Mouse (Mus musculus): ENCODE results near the gene Tmem210. TPM values are rescaled to one million over a fixed set of nuclear protein-coding genes. Genes with fewer than 3 reads are reported as not detected.
"Not testable (repeated sequence)": the region's sequence is repeated elsewhere in the genome, so short reads cannot be mapped to it uniquely, and the experiment has no call there.

Gene Tmem210
- polyA plus RNA-seq, 1 experiment from 2014 or later, result not detected

- H3K4me2 ChIP-seq (ENCODE audit: low read length), result no peak within 1 kb of the TSS
- DNase-seq (ENCODE audit: low spot score) (no peak), ATAC-seq (no peak)
- no peak within 1 kb of the TSS for H3K9ac ChIP-seq (ENCODE audit: low read length)
- no peaks in the 10 kb centered on the region for H3K9me3 ChIP-seq (replicated peaks; ENCODE audit: control insufficient read depth, low read length)
- H3K4me1 ChIP-seq (ENCODE audit: control insufficient read depth, insufficient read depth, low read length), result peaks cover 7% of the 10 kb centered on the region
- no peaks in the 10 kb centered on the region for H3K27me3 ChIP-seq (replicated peaks; ENCODE audit: control insufficient read depth, insufficient read depth, low read length)
- no peak within 1 kb of the TSS for H3K27ac ChIP-seq (ENCODE audit: low read depth, low read length)
- H3K4me3 ChIP-seq (ENCODE audit: low read depth, low read length), result no peak within 1 kb of the TSS
- WGBS, result 90% methylated on average over 10 of the region's 10 CpGs
- peaks cover 66% of the 10 kb centered on the region for H3K36me3 ChIP-seq (ENCODE audit: control insufficient read depth, insufficient read depth, low read length)
Observed at GRCm38 (mm10) chr2:25246183-25247072, 41.5 kb upstream of the Tmem210 start, which contains the start of gene AL732309.1. TSS of gene AL732309.1 (minus strand) at chr2:25246863.

DNA sequence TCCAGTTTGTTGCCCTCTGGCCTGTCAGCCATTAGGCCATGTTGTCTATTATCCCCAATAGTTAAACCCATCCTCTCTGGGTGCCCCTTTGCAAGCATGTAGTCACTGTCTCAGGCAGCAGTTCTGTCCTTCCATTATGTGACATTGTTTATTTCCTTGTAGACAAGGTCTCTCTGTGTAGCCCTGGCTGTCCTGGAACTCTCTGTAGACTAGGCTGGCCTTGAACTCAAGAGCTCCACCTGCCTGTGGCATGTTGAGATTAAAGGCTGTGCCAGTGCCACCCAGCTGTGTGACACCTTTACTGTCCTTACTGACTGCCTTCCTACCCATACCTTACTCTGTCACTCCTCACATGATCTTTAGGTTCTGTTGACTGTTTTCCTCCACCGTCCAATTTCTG is 35.6 kb upstream of the Tmem210 start:
- ATAC-seq (no peak), DNase-seq (ENCODE audit: low spot score) (no peak)
- H3K4me1 ChIP-seq (ENCODE audit: control insufficient read depth, insufficient read depth, low read length), result peaks cover 12% of the 10 kb centered on the region
- no peak overlapping the region for H3K9ac ChIP-seq (ENCODE audit: low read length)
- no peak overlapping the region for H3K4me3 ChIP-seq (ENCODE audit: low read depth, low read length)
- no peak overlapping the region for H3K4me2 ChIP-seq (ENCODE audit: low read length)
- H3K9me3 ChIP-seq (replicated peaks; ENCODE audit: control insufficient read depth, low read length), result no peaks in the 10 kb centered on the region
- WGBS, result 90% methylated on average over 1 of the region's 1 CpGs
- peaks cover 51% of the 10 kb centered on the region for H3K36me3 ChIP-seq (ENCODE audit: control insufficient read depth, insufficient read depth, low read length)
- H3K27me3 ChIP-seq (replicated peaks; ENCODE audit: control insufficient read depth, insufficient read depth, low read length), result no peaks in the 10 kb centered on the region
- H3K27ac ChIP-seq (ENCODE audit: low read depth, low read length), result no peak overlapping the region

- H3K27me3 ChIP-seq (replicated peaks; ENCODE audit: control insufficient read depth, insufficient read depth, low read length), result no peaks in the 10 kb centered on the region
- peaks cover 12% of the 10 kb centered on the region for H3K4me1 ChIP-seq (ENCODE audit: control insufficient read depth, insufficient read depth, low read length)
- H3K27ac ChIP-seq (ENCODE audit: low read depth, low read length), result peak within 1 kb of the TSS; percentile 70
- no peaks in the 10 kb centered on the region for H3K9me3 ChIP-seq (replicated peaks; ENCODE audit: control insufficient read depth, low read length)
- DNase-seq (ENCODE audit: low spot score) (peak; percentile 95), ATAC-seq (peak; percentile 94)
- WGBS, result under 1% methylated on average over 38 of the region's 39 CpGs
- peak within 1 kb of the TSS; percentile 97 for H3K4me3 ChIP-seq (ENCODE audit: low read depth, low read length)
- peaks cover 21% of the 10 kb centered on the region for H3K36me3 ChIP-seq (ENCODE audit: control insufficient read depth, insufficient read depth, low read length)
- H3K4me2 ChIP-seq (ENCODE audit: low read length), result peak within 1 kb of the TSS; percentile 96
- peak within 1 kb of the TSS; percentile 86 for H3K9ac ChIP-seq (ENCODE audit: low read length)
Observed at GRCm38 (mm10) chr2:25255284-25255779, 32.6 kb upstream of the Tmem210 start, which contains the start of gene Tmem203. TSS of gene Tmem203 (plus strand) at chr2:25255439.

DNA sequence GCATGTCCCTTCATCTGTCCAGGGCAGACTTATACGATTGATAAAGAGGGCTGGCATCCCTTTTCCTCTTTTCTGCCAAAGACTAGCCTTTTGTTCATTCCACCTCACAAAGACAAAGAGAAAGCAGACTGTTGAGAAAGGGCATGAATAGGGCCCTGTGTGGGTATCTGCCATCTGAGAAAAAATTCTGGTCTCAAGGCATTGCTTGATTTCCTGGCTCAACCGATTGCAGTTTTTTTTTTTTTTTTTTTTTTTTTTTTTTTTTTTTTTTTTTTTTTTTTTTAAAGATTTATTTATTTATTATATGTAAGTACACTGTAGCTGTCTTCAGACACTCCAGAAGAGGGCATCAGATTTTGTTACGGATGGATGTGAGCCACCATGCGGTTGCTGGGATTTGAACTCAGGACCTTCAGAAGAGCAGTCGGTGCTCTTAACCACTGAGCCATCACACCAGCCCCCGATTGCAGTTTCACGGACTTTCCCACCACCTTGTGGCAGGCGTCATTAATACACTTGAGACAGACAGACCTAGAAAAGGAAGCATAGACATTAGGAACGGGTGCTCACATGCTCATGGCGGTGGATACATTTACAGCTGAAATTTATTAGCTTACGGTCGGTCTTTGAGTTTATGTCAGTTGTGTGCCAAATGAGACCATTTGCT is 31.4 kb upstream of the Tmem210 start:
- 49% methylated on average over 11 of the region's 12 CpGs for WGBS
- peak overlapping the region; percentile 97 for H3K4me3 ChIP-seq (ENCODE audit: low read depth, low read length)
- H3K27me3 ChIP-seq (replicated peaks; ENCODE audit: control insufficient read depth, insufficient read depth, low read length); H3K27ac ChIP-seq (ENCODE audit: low read depth, low read length); H3K9me3 ChIP-seq (replicated peaks; ENCODE audit: control insufficient read depth, low read length); ATAC-seq; DNase-seq (ENCODE audit: low spot score): not testable (repeated sequence)
- H3K9ac ChIP-seq (ENCODE audit: low read length), result peak overlapping the region; percentile 86; the same call in 1 of the 2 replicates
- H3K36me3 ChIP-seq (ENCODE audit: control insufficient read depth, insufficient read depth, low read length), result peaks cover 11% of the 10 kb centered on the region
- H3K4me2 ChIP-seq (ENCODE audit: low read length), result peak overlapping the region; percentile 96
- H3K4me1 ChIP-seq (ENCODE audit: control insufficient read depth, insufficient read depth, low read length), result peaks cover 12% of the 10 kb centered on the region

GRCm38 (mm10) chr2:25257250-25257649 is 30.7 kb upstream of the Tmem210 start:
- H3K9ac ChIP-seq (ENCODE audit: low read length); H3K27me3 ChIP-seq (replicated peaks; ENCODE audit: control insufficient read depth, insufficient read depth, low read length); H3K4me3 ChIP-seq (ENCODE audit: low read depth, low read length); H3K4me2 ChIP-seq (ENCODE audit: low read length); H3K27ac ChIP-seq (ENCODE audit: low read depth, low read length); ATAC-seq; DNase-seq (ENCODE audit: low spot score); H3K36me3 ChIP-seq (ENCODE audit: control insufficient read depth, insufficient read depth, low read length); H3K9me3 ChIP-seq (replicated peaks; ENCODE audit: control insufficient read depth, low read length): not testable (repeated sequence)
- H3K4me1 ChIP-seq (ENCODE audit: control insufficient read depth, insufficient read depth, low read length), result peaks cover 15% of the 10 kb centered on the region
- WGBS, result 89% methylated on average over 5 of the region's 5 CpGs

- no peaks in the 10 kb centered on the region for H3K36me3 ChIP-seq (ENCODE audit: control insufficient read depth, insufficient read depth, low read length)
- H3K27ac ChIP-seq (ENCODE audit: low read depth, low read length), result no peak overlapping the region
- no peak overlapping the region for H3K4me2 ChIP-seq (ENCODE audit: low read length)
- DNase-seq (ENCODE audit: low spot score) (no peak), ATAC-seq (no peak)
- H3K9me3 ChIP-seq (replicated peaks; ENCODE audit: control insufficient read depth, low read length), result no peaks in the 10 kb centered on the region
- peaks cover 23% of the 10 kb centered on the region for H3K4me1 ChIP-seq (ENCODE audit: control insufficient read depth, insufficient read depth, low read length)
- 36% methylated on average over 2 of the region's 2 CpGs for WGBS
- peaks cover 9% of the 10 kb centered on the region for H3K27me3 ChIP-seq (replicated peaks; ENCODE audit: control insufficient read depth, insufficient read depth, low read length)
- H3K4me3 ChIP-seq (ENCODE audit: low read depth, low read length), result no peak overlapping the region
- H3K9ac ChIP-seq (ENCODE audit: low read length), result no peak overlapping the region
Observed at GRCm38 (mm10) chr2:25258887-25259286, 29.1 kb upstream of the Tmem210 start.

- Histone ChIP-seq H3K4me1 (ENCODE audit: control insufficient read depth, insufficient read depth, low read length) (peaks cover 35% of the 10 kb centered on the region), H3K4me3 (ENCODE audit: low read depth, low read length) (peak overlapping the region; percentile 81), H3K27me3 (replicated peaks; ENCODE audit: control insufficient read depth, insufficient read depth, low read length) (peaks cover 13% of the 10 kb centered on the region), H3K9me3 (replicated peaks; ENCODE audit: control insufficient read depth, low read length) (no peaks in the 10 kb centered on the region), H3K36me3 (ENCODE audit: control insufficient read depth, insufficient read depth, low read length) (no peaks in the 10 kb centered on the region), H3K27ac (ENCODE audit: low read depth, low read length) (peak overlapping the region; percentile 54; the same call in 1 of the 2 replicates), H3K9ac (ENCODE audit: low read length) (peak overlapping the region; percentile 54; the same call in 1 of the 2 replicates), H3K4me2 (ENCODE audit: low read length) (peak overlapping the region; percentile 99)
- no peak for DNase-seq (ENCODE audit: low spot score)
- ATAC-seq, result no peak
- WGBS, result 48% methylated on average over 12 of the region's 12 CpGs
Observed at GRCm38 (mm10) chr2:25261870-25262269, 26.1 kb upstream of the Tmem210 start.

DNA sequence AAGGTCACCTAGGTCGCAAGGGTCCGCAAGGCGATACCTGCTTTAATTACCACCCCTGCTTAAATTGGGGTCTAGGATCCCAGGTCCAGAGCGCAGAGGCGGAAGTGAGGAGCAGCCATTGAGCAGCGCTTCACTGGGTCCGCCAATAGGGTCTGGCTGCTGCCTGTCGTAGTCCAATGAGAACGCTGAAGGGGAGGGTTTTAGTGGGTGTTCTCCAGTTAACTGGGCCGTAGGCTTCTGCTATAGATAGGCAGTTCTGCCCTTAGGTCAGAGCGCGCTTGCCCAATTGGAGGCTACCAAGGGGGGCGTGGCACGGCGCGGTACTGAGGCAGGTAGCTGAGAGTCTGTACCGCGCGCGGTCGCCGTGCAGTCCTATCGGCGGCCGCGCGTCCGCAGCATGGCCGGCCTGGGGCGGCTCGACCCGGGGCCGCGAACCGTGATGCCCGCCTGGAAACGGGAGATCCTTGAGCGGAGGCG is 25.6 kb upstream of the Tmem210 start, which contains the start of gene Tprn:
Gene Tprn (plus strand): TSS at position 328 of the 477 bp plus-strand sequence.
- Histone ChIP-seq H3K4me2 (ENCODE audit: low read length) (peak within 1 kb of the TSS; percentile 99), H3K36me3 (ENCODE audit: control insufficient read depth, insufficient read depth, low read length) (no peaks in the 10 kb centered on the region), H3K27me3 (replicated peaks; ENCODE audit: control insufficient read depth, insufficient read depth, low read length) (peaks cover 13% of the 10 kb centered on the region), H3K27ac (ENCODE audit: low read depth, low read length) (peak within 1 kb of the TSS; percentile 54; the same call in 1 of the 2 replicates), H3K9ac (ENCODE audit: low read length) (peak within 1 kb of the TSS; percentile 75), H3K9me3 (replicated peaks; ENCODE audit: control insufficient read depth, low read length) (no peaks in the 10 kb centered on the region), H3K4me1 (ENCODE audit: control insufficient read depth, insufficient read depth, low read length) (peaks cover 40% of the 10 kb centered on the region), H3K4me3 (ENCODE audit: low read depth, low read length) (peak within 1 kb of the TSS; percentile 81)
- peak; percentile 99 for ATAC-seq
- peak; percentile 99 for DNase-seq (ENCODE audit: low spot score)
- under 1% methylated on average over 39 of the region's 39 CpGs for WGBS

Data from forebrain, embryonic 14.5 days (tissue).